Mouse (Mus musculus) embryonic stem cell, embryonic (primary cell): ENCODE data around the gene Tectb.

ENCODE experiments used
- CTCF ChIA-PET, 4 experiments: fragments of 300-600 bp in 2 of 4; fragments of 350-600 bp in 2 of 4; sonication (Branson Sonifier 250); formaldehyde crosslinking; loops; one replicate each; lab custom pipeline; 2022; ENCODE audit warnings: inconsistent platforms in 2 of 4; lab: Charles Lee
- POLR2A ChIA-PET, 4 experiments: fragments of 300-600 bp in 2 of 4; fragments of 350-600 bp in 2 of 4; sonication (Branson Sonifier 250); formaldehyde crosslinking; loops; one replicate each; lab custom pipeline; 2022; ENCODE audit warnings: antibody characterized with exemption in 4 of 4, inconsistent platforms in 1 of 4; lab: Charles Lee

The Tectb gene

DNA sequence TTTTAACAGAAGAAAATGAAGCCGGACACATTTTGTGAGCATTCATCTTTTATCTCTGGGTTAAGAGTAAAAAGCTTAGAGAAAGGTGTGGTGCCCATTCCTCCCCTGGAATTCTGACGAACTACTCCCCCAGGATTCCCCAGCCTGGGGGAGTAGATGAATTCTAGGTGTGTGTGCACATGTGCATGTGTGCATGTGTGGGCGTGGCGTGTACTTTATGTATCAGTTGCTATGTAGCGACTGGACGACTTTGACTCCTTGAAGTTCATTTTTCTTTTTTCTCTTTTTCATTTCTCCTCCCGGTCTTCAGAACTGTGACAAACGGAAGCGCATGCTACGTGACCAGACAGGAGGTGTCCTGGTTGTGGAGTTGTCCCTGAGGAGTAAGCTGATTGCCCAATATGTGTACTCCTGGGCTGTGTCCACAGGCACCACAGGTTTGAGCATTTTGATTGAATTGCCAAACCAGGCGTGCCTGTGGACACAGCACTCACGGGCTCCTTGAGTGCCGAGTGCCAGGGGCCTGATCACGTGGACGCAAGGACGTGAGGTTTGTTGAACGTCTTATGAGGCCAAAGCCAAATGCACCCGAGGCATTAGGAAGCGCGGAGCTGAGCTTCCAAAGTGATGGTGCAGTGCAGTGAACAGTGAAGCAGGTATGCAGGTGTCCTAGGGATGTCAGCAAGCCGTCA, 11.9 kb downstream of the Tectb start:
- CTCF ChIA-PET = interaction anchor here in 2 of 4 experiments (0.6 kb wide), 2 partner anchors 87 to 143 kb away, joined by 5 to 6 read pairs; no protein-coding TSS in a partner anchor

DNA sequence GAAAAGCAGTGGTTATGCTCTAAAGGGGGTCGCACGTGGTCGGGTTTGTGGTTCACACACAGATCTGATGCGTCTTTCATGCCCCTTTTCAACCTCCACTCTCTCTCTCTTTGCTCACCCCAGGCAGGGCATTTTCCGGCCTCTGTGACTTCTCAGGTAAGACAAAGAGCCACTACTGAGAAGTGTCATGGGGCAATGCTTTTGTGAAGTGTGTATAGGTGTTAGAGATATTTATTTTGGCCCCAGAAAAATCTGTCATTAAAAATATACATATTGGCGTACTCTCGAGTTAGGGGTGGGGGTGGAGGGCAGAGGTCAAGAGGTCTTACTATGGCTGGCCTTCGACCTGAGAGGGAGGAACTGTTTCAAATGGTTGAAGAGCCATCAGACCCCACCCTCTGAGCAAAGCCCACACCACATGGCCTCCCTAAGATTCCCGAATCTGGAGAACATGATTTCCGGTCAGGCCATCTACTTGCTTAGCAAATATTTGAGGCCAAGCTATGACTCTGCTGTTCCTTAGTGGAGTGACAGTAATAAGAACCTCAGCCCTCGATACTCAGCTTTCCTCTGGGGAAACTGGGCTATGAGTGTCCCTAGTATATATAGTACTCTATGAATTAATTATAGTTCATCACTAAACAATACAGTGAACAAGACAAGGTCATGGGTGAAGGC, 13.3 kb downstream of the Tectb start:
- POLR2A ChIA-PET = interaction anchor here in 2 of 4 experiments (0.5 to 0.9 kb wide), 2 partner anchors 13 to 122 kb away, joined by 3 read pairs; partner anchors contain the start of genes Vti1a (in 1 of the 2) and Zdhhc6 (in 1 of the 2)
- CTCF ChIA-PET = interaction anchor here in 2 of 4 experiments (0.6 to 2.7 kb wide), 3 partner anchors 13 to 130 kb away, joined by 4 to 8 read pairs (median 7); no protein-coding TSS in a partner anchor

More for the DNA sequence above, 11.9 kb downstream of the Tectb start:
- POLR2A ChIA-PET = no interaction called here

DNA sequence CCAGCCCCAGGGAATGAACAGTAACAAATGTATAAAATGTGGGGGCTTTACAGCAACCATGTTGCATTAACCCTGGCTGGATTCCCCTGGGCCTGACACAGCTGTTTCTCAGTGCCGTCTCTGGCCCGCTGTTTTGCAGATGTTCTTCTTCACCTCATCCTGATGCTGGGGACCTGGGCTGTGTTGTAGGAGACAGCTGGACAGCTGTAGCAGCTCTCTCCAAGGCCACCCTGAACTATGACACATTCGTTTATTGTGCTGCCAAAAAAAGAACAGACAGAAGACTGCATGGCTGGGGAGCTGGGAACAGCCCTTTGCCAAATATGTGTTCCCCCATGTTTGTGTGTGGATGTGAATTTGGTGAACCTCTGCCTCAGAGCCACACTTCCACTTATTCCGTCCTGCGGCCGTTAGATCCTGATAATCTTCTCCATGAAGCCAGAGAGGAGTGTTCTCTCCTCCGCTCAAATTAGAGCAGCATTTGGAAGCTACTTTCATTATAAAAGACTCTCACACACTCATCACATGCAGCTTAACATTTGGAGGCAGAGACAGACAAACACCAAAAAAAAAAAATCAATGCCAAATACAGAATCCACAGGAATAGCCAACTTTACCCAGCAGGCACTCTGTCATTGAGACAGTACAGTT, 14.1 kb downstream of the Tectb start:
- ChIA-PET POLR2A (interaction anchor here in 2 of 4 experiments (0.5 to 0.9 kb wide), 2 partner anchors 12 to 121 kb away, joined by 3 read pairs; partner anchors contain the start of genes Vti1a (in 1 of the 2) and Zdhhc6 (in 1 of the 2)), CTCF (interaction anchor here in 2 of 4 experiments (0.6 to 2.7 kb wide), 2 partner anchors 12 to 24 kb away, joined by 7 to 8 read pairs; no protein-coding TSS in a partner anchor)

DNA sequence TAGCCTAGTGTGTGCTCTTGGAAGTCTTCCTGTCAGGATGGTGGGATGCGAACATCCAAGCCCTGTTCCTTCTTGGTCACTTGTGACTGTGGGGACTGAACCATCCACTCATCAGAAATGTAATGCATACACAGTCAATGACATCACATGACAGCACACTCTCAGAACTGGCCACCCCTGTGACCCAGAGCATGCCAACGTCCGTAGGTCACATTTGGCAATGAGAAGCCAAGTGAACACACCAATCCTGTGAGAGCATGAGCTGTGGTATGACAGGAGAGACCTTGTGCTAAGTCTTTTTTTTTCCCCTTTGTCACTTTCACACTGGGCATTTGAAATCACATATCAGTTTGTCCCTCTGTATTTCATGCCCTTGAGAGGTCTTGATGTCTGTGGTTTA, 15.0 kb downstream of the Tectb start:
- POLR2A ChIA-PET = no interaction called here
- CTCF ChIA-PET = interaction anchor here in 1 of 4 experiments (2.7 kb wide), 1 partner anchor 23 kb away, joined by 8 read pairs; no protein-coding TSS in a partner anchor

DNA sequence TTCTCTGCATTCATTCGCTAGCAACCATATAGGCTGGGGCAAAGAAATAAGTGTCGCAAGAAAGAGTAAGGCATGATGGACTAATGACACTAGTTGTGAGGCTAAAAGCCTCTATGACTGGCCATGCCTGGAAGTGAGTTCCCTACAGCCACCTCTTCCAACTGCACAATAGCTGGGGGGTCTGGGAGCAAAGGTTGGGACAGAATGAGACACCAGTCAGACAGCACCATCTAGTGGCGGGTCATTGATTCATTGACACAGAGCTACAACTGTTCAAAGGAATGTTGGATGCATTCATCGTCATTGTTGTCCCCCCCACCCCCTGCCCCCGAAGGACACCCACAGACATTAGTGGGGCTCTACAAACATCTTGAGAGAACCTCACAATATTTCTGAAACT, 17.8 kb downstream of the Tectb start:
- ChIA-PET POLR2A (interaction anchor here in 2 of 4 experiments (1.2 to 1.4 kb wide), 2 partner anchors 76 to 125 kb away, joined by 3 to 4 read pairs; no protein-coding TSS in a partner anchor), CTCF (interaction anchor here (0.5 to 2.0 kb wide), 58 partner anchors 8 to 1520 kb away, joined by 3 to 27 read pairs (median 4); partner anchors contain the start of genes Adra2a (in 1 of the 4), Bbip1 (in 1 of the 4) and Shoc2 (in 1 of the 4))

DNA sequence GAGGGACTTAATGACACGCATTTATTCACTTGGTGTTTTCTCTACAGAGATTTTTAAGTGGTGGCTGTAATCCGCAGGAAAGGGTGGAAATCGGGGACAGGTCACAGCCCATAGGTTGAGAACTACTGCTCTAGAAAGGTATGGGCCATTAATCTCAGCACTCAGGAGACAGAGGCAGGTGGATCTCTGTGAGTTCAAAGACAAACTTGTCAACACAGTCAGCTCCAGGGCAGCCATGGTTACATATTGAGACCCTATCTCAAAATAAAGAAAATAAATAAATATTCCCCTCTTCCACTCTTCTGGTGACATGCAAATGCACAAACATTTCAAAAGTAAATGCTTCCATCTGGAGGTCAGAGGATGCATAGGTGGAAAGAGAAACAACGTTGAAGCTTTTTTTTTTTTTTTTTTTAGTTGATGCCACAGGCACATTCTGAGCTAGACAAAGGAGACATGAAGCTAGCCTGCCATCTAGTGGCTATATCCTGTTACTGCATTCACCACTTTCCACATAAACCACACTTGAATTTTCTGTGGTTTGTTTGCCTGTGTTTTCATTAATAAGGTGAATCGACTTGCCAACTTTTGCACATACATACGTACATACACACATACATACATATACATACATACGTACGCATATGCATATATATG, 26.1 kb downstream of the Tectb start:
- ChIA-PET CTCF (interaction anchor here (0.5 to 3.0 kb wide), 91 partner anchors 8 to 1501 kb away, joined by 3 to 27 read pairs (median 4); partner anchors contain the start of genes Gpam (in 2 of the 4) and Tectb (in 2 of the 4)), POLR2A (interaction anchor here (0.5 to 1.1 kb wide), 15 partner anchors 12 to 1569 kb away, joined by 3 to 9 read pairs (median 3); no protein-coding TSS in a partner anchor)

DNA sequence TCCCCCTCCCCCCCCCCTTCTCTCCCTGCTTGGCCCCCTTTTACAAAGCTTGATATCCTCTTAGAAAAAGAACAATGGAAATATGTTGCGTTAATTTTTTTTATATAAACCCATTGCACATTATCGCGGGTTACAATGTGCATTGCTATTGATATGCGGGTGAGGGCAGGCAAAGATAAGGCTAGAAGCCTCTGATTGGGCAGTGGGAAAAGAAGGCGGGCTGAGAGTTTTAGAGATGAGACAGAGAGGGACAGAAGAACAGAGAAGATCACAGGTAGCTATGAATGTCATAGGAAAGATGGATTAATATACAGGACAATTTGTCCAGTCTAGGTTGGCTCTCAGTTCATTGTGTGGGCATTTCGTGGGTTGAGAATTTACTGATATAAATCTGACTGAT, 26.7 kb downstream of the Tectb start:
- CTCF ChIA-PET = interaction anchor here (0.6 to 3.0 kb wide), 49 partner anchors 9 to 1502 kb away, joined by 3 to 27 read pairs (median 5); partner anchors contain the start of genes Gpam (in 1 of the 4) and Tectb (in 1 of the 4)
- POLR2A ChIA-PET = interaction anchor here (0.5 to 1.1 kb wide), 8 partner anchors 13 to 1537 kb away, joined by 3 to 6 read pairs (median 3); no protein-coding TSS in a partner anchor

DNA sequence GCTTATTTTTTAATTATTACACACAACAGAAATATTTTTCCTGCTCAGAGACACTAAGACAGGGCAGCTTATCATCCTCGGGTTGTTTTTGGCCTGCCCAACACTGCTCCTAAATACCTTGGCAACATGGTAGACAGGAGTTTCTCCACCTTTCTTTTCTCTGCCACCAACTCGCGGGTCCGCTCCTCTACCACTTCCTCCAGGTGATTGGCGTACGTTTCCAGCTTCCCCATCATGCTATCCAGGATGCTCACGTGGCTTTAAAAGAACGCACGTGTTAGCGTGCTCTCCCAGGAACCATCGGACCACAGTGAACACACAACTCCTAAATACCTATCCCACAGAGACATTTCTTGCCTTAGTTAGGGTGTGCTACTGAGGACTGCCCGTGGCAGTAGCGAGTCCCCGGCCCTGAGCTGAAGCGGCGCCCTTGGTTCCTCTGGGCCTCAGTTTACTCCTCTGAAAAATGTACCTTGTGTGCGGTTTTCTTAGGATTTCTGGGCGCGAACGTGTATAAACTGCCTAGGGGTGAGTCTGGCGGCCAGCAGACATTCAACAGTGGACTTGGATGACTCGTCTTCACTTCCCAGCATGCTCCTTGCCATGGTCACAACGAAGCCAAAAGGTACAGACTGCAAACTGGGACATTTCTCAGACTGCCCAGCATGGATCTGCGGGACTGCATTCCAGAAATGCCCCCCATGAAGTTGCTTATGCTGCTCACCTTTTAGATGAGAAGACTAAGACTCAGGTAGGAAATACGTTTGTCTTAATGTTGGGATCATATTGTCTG, 27.4 kb downstream of the Tectb start:
- ChIA-PET POLR2A (interaction anchor here in 2 of 4 experiments (0.5 to 1.0 kb wide), 3 partner anchors 18 to 1163 kb away, joined by 3 read pairs; no protein-coding TSS in a partner anchor), CTCF (interaction anchor here (1.2 to 3.0 kb wide), 10 partner anchors 10 to 147 kb away, joined by 3 to 27 read pairs (median 10); no protein-coding TSS in a partner anchor)

DNA sequence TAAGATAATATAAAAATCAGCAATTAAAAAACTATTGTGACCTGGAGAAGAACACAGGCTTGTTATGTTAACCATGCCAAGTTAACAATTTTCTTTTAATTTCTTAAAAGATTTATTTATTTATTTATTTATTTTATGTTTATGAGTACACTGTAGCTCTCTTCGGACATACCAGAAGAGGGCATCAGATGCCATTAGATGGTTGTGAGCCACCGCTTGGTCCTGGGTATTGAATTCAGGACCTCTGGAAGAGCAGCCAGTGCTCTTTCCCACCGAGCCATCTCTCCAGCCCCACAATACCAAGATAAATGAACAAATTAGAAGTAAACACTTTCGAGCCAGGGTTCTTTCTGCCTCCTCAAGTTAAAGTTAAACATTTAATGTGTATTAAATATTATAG, 28.1 kb downstream of the Tectb start:
- ChIA-PET CTCF (interaction anchor here (0.6 to 3.0 kb wide), 7 partner anchors 9 to 148 kb away, joined by 3 to 27 read pairs (median 8); no protein-coding TSS in a partner anchor), POLR2A (interaction anchor here in 3 of 4 experiments (0.5 to 1.0 kb wide), 4 partner anchors 17 to 1163 kb away, joined by 3 to 5 read pairs (median 3); no protein-coding TSS in a partner anchor)

DNA sequence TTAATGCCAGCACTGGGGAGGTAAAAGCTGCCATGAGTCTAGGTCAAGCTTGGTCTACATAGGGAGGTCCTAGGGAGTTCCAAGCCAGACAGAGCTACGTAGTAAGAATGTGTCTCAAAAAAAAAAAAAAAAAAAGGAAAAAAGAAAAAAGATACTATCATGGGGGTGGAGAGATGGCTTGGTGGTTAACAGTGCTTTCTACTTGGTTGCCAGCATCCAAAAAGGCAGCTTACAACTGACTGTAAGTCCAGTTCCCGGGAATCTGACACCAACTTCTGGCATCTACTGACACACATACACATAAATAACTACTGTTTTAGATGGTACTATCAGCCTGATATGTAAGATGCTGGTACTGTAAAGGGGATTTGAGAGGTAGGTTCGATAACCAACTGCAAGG, 28.6 kb downstream of the Tectb start:
- ChIA-PET CTCF (interaction anchor here in 3 of 4 experiments (0.6 to 3.0 kb wide), 5 partner anchors 9 to 123 kb away, joined by 6 to 13 read pairs (median 8); no protein-coding TSS in a partner anchor), POLR2A (interaction anchor here in 2 of 4 experiments (0.6 to 1.0 kb wide), 4 partner anchors 92 to 1401 kb away, joined by 3 to 5 read pairs (median 4); no protein-coding TSS in a partner anchor)

DNA sequence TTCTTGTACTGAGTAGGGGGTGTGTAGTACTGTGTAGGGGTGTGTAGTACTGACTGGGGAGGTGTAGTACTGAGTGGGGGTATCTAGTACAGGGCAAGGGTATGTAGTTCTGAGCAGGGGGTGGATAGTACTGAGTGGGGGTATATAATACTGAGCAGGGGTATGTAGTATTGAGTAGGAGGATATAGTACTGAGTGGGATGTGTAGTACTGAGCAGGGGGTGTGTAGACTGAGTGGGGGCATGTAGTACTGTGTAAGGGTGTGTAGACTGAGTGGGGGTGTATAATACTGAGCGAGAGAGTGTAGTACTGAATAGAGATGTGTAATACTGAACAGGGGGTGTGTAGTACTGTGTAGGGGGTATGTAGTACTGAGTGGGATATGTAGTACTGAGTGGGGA, 31.2 kb downstream of the Tectb start:
- CTCF ChIA-PET = no interaction called here
- POLR2A ChIA-PET = no interaction called here

DNA sequence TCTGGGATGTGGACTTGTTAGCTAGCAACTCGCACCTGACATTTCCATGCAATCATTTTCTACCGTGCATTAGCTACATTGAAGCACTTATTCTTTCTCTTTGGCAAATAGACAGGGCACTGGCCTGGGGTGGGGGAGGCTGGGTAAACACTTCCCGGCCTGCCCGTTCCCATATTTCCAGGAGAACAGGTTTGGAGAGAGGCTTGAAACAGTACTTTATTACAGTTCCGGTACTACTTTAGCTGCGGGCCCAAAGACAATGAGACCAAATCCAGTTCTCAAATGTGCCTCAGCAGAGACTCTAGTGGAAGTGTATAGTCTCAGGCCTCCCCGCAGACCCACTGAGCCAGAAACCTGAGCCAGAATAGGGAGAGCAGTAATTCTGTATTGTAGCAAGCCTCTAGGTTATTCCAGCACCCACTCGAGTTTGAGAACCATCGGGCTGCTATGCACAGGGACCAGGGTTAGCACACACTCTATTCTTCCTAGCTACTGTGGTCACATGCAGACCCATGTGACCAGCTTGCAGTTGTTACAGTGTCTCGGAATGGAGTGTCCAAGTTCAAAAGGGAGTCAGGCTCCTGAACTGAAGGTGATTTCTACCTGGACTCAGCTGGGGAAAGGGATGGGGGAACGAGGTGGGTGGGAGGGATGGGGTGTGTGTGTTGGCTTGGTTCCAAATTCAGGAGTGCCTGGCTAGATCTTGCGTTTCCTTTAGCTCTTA, 33.2 kb downstream of the Tectb start:
- ChIA-PET POLR2A (interaction anchor here in 3 of 4 experiments (0.5 to 2.2 kb wide), 4 partner anchors 12 to 117 kb away, joined by 3 to 6 read pairs (median 4); no protein-coding TSS in a partner anchor), CTCF (interaction anchor here in 3 of 4 experiments (0.6 to 1.5 kb wide), 5 partner anchors 9 to 988 kb away, joined by 3 to 6 read pairs (median 3); no protein-coding TSS in a partner anchor)

DNA sequence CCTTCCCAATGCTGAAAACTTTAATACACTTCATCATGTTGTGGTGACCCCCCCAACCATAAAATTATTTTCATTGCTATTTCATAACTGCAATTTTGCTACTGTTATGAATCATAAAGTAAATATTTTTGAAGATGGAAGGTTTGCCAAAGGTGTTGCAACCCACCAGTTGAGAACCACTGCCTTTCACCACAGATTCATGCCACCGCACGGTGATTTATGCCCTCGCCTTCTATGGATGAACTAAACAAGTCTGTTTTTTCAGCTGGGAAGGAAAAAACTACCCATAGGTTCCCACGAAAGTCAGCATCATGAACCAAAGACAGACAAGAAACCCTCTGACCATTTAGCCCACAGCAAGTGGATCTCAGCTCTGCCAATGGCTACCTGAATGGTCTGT, 36.3 kb downstream of the Tectb start:
- CTCF ChIA-PET = interaction anchor here (1.0 to 2.9 kb wide), 6 partner anchors 8 to 28 kb away, joined by 3 to 11 read pairs (median 8); no protein-coding TSS in a partner anchor
- POLR2A ChIA-PET = interaction anchor here in 2 of 4 experiments (0.8 to 1.3 kb wide), 3 partner anchors 14 to 48 kb away, joined by 3 read pairs; no protein-coding TSS in a partner anchor

DNA sequence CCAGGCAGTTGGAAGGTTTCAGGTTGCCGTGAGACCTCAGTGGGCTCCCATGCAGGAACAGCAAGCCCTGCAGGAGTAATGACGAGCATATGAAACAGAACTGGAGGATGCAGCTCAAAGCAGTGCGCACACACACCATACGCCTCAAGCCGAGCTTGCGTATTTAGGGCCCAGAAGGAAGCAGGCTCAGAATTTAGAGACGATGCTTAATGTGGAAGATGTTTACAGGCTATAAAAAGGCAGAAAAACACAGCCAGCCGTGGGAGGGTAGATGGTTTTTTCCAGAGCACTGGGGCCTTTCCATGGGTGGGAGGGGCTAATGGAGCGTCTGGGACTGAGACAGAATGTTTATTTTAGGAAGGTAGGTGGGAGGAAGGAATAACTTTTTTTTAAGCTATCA, 36.8 kb downstream of the Tectb start:
- ChIA-PET POLR2A (interaction anchor here in 2 of 4 experiments (0.7 to 2.8 kb wide), 6 partner anchors 10 to 1273 kb away, joined by 3 to 14 read pairs (median 3); partner anchors contain the start of gene Bbip1 (in 1 of the 2)), CTCF (interaction anchor here (0.9 to 2.9 kb wide), 23 partner anchors 9 to 115 kb away, joined by 3 to 28 read pairs (median 7); no protein-coding TSS in a partner anchor)

DNA sequence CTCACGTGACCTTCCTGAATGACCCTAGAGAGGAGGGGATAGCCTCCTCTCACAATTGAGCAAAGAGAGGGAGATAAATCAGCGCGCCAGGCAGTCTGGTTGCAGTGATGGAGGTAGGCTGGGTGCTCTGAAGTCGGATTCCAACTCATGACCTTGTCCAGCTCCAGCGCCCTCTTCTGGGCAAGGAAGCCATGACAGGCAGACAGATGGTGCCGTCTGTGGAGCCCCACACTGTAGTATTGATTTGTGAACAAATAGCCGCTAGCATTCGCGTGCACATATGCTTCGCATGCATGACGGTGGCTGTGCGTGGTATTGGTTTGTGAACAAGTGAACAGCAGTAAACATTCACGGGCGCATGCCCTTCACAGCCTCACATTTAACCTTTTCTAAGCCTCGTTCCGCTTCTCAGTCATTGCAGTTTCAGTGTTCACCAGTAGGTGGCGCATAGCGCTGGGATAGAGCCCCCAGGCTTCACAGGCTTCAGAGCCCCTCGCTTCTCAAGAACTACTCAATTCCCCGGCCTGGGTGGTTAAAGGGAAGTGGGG, 37.7 kb downstream of the Tectb start:
- ChIA-PET CTCF (interaction anchor here (0.6 to 2.9 kb wide), 60 partner anchors 9 to 1387 kb away, joined by 3 to 28 read pairs (median 4); no protein-coding TSS in a partner anchor), POLR2A (interaction anchor here in 3 of 4 experiments (0.5 to 2.8 kb wide), 14 partner anchors 9 to 1619 kb away, joined by 3 to 15 read pairs (median 4); partner anchors contain the start of gene Bbip1 (in 1 of the 3))
